Mouse (Mus musculus) CH12.LX (cell line): ENCODE results near the gene Ifna5. TPM values are rescaled to one million over a fixed set of nuclear protein-coding genes. Genes with fewer than 3 reads are reported as not detected.

Experiments used
- DNase-seq: peaks from one replicate; pipeline ENCODE4 v3.0.0-alpha.2; 2013; ENCODE audit errors: extremely low read depth
- H3K27ac ChIP-seq: 2 replicates; pipeline ENCODE4 v1.5.1; 2012; ENCODE audit warnings: low read depth, mild to moderate bottlenecking, control low read depth, moderate library complexity; ENCODE audit not compliant: insufficient read depth
- H3K27me3 ChIP-seq: replicated peaks from 2 replicates; pipeline ENCODE3; 2012; ENCODE audit warnings: inconsistent platforms
- H3K36me3 ChIP-seq, 2 experiments: replicated peaks in 1 of 2; 2 replicates each; pipeline versions ENCODE3 to v1.6.1; 2012; ENCODE audit warnings: inconsistent platforms in 1 of 2, low read length in 1 of 2, mild to moderate bottlenecking in 1 of 2, mixed read lengths in 1 of 2, moderate library complexity in 1 of 2; ENCODE audit not compliant: control insufficient read depth in 1 of 2, insufficient read depth in 1 of 2
- H3K4me1 ChIP-seq, 2 experiments: 2 replicates each; pipeline ENCODE4 v1.6.1; 2012; ENCODE audit warnings: inconsistent platforms in 1 of 2, moderate library complexity in 1 of 2; ENCODE audit not compliant: insufficient read depth in 2 of 2, control insufficient read depth in 1 of 2
- H3K4me2 ChIP-seq: 2 replicates; pipeline ENCODE4 v1.6.1; 2012; ENCODE audit warnings: low read depth, mild to moderate bottlenecking, control low read depth; ENCODE audit not compliant: poor library complexity, insufficient read depth, severe bottlenecking
- H3K4me3 ChIP-seq, 3 experiments: fragments of 150-350 bp in 1 of 3; sonication (generic) in 1 of 3; replicated peaks in 1 of 3; 2 replicates each; pipeline versions ENCODE3 to v1.5.1; 2011 to 2012; ENCODE audit warnings: low read depth in 2 of 3, low read length in 2 of 3, mild to moderate bottlenecking in 2 of 3, moderate library complexity in 2 of 3, control low read depth in 1 of 3, improper control_type of control experiment in 1 of 3, inconsistent platforms in 1 of 3, mixed read lengths in 1 of 3; ENCODE audit not compliant: poor library complexity in 1 of 3
- H3K79me2 ChIP-seq: replicated peaks from 2 replicates; pipeline ENCODE4 v1.6.1; 2012; ENCODE audit warnings: mild to moderate bottlenecking, moderate library complexity; ENCODE audit not compliant: control insufficient read depth, poor library complexity, insufficient read depth, severe bottlenecking; ENCODE audit errors: extremely low read depth
- H3K9ac ChIP-seq: 2 replicates; pipeline ENCODE4 v1.6.1; 2012; ENCODE audit warnings: low read depth, mild to moderate bottlenecking, control low read depth, moderate library complexity; ENCODE audit not compliant: insufficient read depth
- H3K9me3 ChIP-seq: replicated peaks from 2 replicates; pipeline ENCODE3; 2012; ENCODE audit warnings: low read length, inconsistent platforms, mixed read lengths
- BHLHE40 ChIP-seq: IDR thresholded peaks from 2 replicates; pipeline ENCODE4 v1.6.1; 2011; ENCODE audit warnings: mild to moderate bottlenecking, low read depth, low read length, improper control_type of control experiment
- CHD1 ChIP-seq: IDR thresholded peaks from 2 replicates; pipeline ENCODE4 v1.6.1; 2012; ENCODE audit warnings: low read depth, low read length, improper control_type of control experiment, inconsistent platforms
- CTCF ChIP-seq, 2 experiments: IDR thresholded peaks in 1 of 2; conservative IDR thresholded peaks in 1 of 2; 2 replicates each; pipeline ENCODE4 v1.5.1; 2011 to 2012; ENCODE audit warnings: low read depth in 2 of 2, low read length in 2 of 2, improper control_type of control experiment in 1 of 2, inconsistent platforms in 1 of 2, mild to moderate bottlenecking in 1 of 2, moderate library complexity in 1 of 2
- E2F4 ChIP-seq: IDR thresholded peaks from 2 replicates; pipeline ENCODE4 v1.6.1; 2011; ENCODE audit warnings: low read depth, low read length, improper control_type of control experiment; ENCODE audit not compliant: insufficient replicate concordance
- ELF1 ChIP-seq: IDR thresholded peaks from 2 replicates; pipeline ENCODE4 v1.6.1; 2014; ENCODE audit warnings: low read depth, mild to moderate bottlenecking, inconsistent platforms, low read length, improper control_type of control experiment
- EP300 ChIP-seq: IDR thresholded peaks from 2 replicates; pipeline ENCODE4 v1.6.1; 2011; ENCODE audit warnings: low read length, improper control_type of control experiment
- GABPA ChIP-seq: IDR thresholded peaks from 2 replicates; pipeline ENCODE4 v1.6.1; 2012; ENCODE audit warnings: low read depth, low read length, improper control_type of control experiment, inconsistent platforms; ENCODE audit not compliant: insufficient replicate concordance
- HCFC1 ChIP-seq: IDR thresholded peaks from 2 replicates; pipeline ENCODE4 v1.6.1; 2012; ENCODE audit warnings: low read depth, mild to moderate bottlenecking, inconsistent platforms, low read length, improper control_type of control experiment
- JUN ChIP-seq: IDR thresholded peaks from 2 replicates; pipeline ENCODE4 v1.6.1; 2011; ENCODE audit warnings: low read depth, mild to moderate bottlenecking, low read length, improper control_type of control experiment, moderate library complexity; ENCODE audit not compliant: insufficient read depth
- JUND ChIP-seq: conservative IDR thresholded peaks from 2 replicates; pipeline ENCODE4 v1.6.1; 2011; ENCODE audit warnings: low read depth, low read length, improper control_type of control experiment
- MAX ChIP-seq: IDR thresholded peaks from 2 replicates; pipeline ENCODE4 v1.6.1; 2011; ENCODE audit warnings: low read length, improper control_type of control experiment
- MEF2A ChIP-seq: IDR thresholded peaks from 2 replicates; pipeline ENCODE4 v1.6.1; 2014; ENCODE audit warnings: low read depth, mild to moderate bottlenecking, inconsistent platforms, low read length, improper control_type of control experiment, borderline replicate concordance
- MYC ChIP-seq: IDR thresholded peaks from 2 replicates; pipeline ENCODE4 v1.6.1; 2011; ENCODE audit warnings: low read depth, mild to moderate bottlenecking, improper control_type of control experiment, low read length
- NRF1 ChIP-seq: IDR thresholded peaks from 2 replicates; pipeline ENCODE4 v1.6.1; 2014; ENCODE audit warnings: low read depth, mild to moderate bottlenecking, inconsistent platforms, low read length, improper control_type of control experiment, moderate library complexity
- POLR2AphosphoS2 ChIP-seq: IDR thresholded peaks from 2 replicates; pipeline ENCODE4 v1.6.1; 2011; ENCODE audit warnings: low read depth, low read length, improper control_type of control experiment
- RAD21 ChIP-seq: IDR thresholded peaks from 2 replicates; pipeline ENCODE4 v1.6.1; 2011; ENCODE audit warnings: low read depth, mild to moderate bottlenecking, low read length, improper control_type of control experiment, moderate library complexity
- SIN3A ChIP-seq: IDR thresholded peaks from 2 replicates; pipeline ENCODE4 v1.6.1; 2012; ENCODE audit warnings: low read length, improper control_type of control experiment, inconsistent platforms
- TBP ChIP-seq: conservative IDR thresholded peaks from 2 replicates; pipeline ENCODE4 v1.6.1; 2011; ENCODE audit warnings: low read depth, low read length, improper control_type of control experiment
- TCF12 ChIP-seq: IDR thresholded peaks from 2 replicates; pipeline ENCODE4 v1.6.1; 2014; ENCODE audit warnings: low read depth, mild to moderate bottlenecking, inconsistent platforms, low read length, improper control_type of control experiment
- ZMIZ1 ChIP-seq: IDR thresholded peaks from 2 replicates; pipeline ENCODE4 v1.6.1; 2012; ENCODE audit warnings: low read depth, mild to moderate bottlenecking, inconsistent platforms, low read length, improper control_type of control experiment
- ZNF384 ChIP-seq: IDR thresholded peaks from 2 replicates; pipeline ENCODE4 v1.6.1; 2012; ENCODE audit warnings: low read depth, low read length, improper control_type of control experiment, inconsistent platforms
- dilution Hi-C: fragments of 300-500 bp; cut with MboI; formaldehyde crosslinking; loops from 2 replicates; pipeline ENCODE4 v1.14.3; 2020; ENCODE audit warnings: low sequenced_read_pairs; ENCODE audit not compliant: extremely low pct_unique_long_range_greater_than_20kb, extremely low pct_ligation_motif_present
- in situ Hi-C: fragments of 300-500 bp; cut with MboI; formaldehyde crosslinking; loops from 3 replicates; pipeline ENCODE4 v1.14.3; 2019; ENCODE audit warnings: low sequenced_read_pairs, low pct_ligation_motif_present, low pct_unique_long_range_greater_than_20kb, mixed read lengths
- polyA plus RNA-seq: library from polyadenylated mRNA; unstranded; fragments of >175 nt; gene quantifications from 2 replicates; pipeline ENCODE4 v1.2.1, GENCODE M21; 2012; ENCODE audit warnings: low read depth; ENCODE audit not compliant: insufficient read length
- total RNA-seq, 2 experiments: library from RNA; depleted of rRNA; stranded (reverse); fragments of 300-350 nt in 1 of 2; fragments of >200 nt in 1 of 2; gene quantifications; 2 replicates each; pipeline ENCODE4 v1.2.3; 2012 to 2014

The Ifna5 gene
- total and polyA plus RNA-seq, 3 experiments, result not detected

GRCm38 (mm10) chr4:88859214-88859613 lies 23.9 kb downstream of the Ifna5 start:
- Histone ChIP-seq H3K9me3 (peaks cover 4% of the 10 kb centered on the region), H3K4me1 (peaks cover 0 to 5% of the 10 kb centered on the region in 2 experiments; a peak in 2 of 4 replicates), H3K27ac (no peak overlapping the region), H3K4me3 (no peak overlapping the region), H3K36me3 (no peaks in the 10 kb centered on the region), H3K4me2 (no peak overlapping the region), H3K79me2 (no peaks in the 10 kb centered on the region), H3K27me3 (peaks cover 59% of the 10 kb centered on the region), H3K9ac (no peak overlapping the region)
- TF ChIP-seq E2F4 (no peak), TCF12 (no peak), HCFC1 (no peak), MYC (no peak)
- DNase-seq, result no peak
- dilution Hi-C loops, result no loop called here
- in situ Hi-C loops, result no loop called here

GRCm38 (mm10) chr4:88863309-88863708 lies 28.0 kb downstream of the Ifna5 start:
- peaks cover 60% of the 10 kb centered on the region for H3K27me3 ChIP-seq
- DNase-seq, result no peak
- H3K27ac ChIP-seq, result no peak overlapping the region
- H3K79me2 ChIP-seq, result no peaks in the 10 kb centered on the region
- peaks cover 0 to 22% of the 10 kb centered on the region in 2 experiments; a peak in 2 of 4 replicates for H3K4me1 ChIP-seq
- H3K9ac ChIP-seq, result no peak overlapping the region
- dilution Hi-C loops, result no loop called here
- no peaks in the 10 kb centered on the region for H3K36me3 ChIP-seq
- H3K4me3 ChIP-seq, result no peak overlapping the region
- TF ChIP-seq TBP (no peak), MEF2A (no peak), RAD21 (no peak), SIN3A (no peak), JUN (no peak), ELF1 (no peak), EP300 (no peak), ZNF384 (no peak), MYC (no peak), GABPA (no peak), BHLHE40 (no peak), NRF1 (no peak), JUND (no peak), CTCF (conservative IDR thresholded peaks at IDR 0.05 in 1 of 2, IDR thresholded peaks at IDR 0.05 in 1 of 2; ENCODE audit: low read depth in 2 of 2, low read length in 2 of 2) (no peak), CHD1 (no peak), MAX (no peak), ZMIZ1 (no peak), E2F4 (no peak), POLR2AphosphoS2 (no peak)
- TF ChIP-seq, all 38 proteins: peak for 0
- Histone ChIP-seq H3K4me2 (no peak overlapping the region), H3K9me3 (no peaks in the 10 kb centered on the region)
- in situ Hi-C loops, result no loop called here
